In the genomic region with DNA sequence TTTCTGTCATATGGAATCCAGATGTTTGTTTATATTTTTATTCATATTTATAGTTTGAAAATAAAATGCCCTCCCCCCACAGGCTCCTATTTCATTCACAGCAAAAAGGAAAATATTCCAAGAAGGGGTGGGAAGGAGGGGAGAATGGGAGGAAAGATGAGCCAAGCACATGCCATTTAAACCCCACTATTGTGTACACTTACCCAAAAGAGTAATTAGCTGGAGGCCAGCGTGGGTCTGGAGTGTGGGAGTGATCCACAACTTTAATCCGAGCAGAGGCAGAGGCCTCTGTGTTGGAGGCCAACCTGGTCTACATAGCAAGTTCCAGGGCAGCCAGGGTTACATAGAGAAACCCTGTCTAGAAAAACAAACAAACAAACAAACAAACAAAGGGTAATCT, we compare ENCODE assay signal across 15 mouse cellular contexts.
"Had no signal": no experiment of that assay in that cellular context is flagged by ENCODE, and none has a peak within 500 bp of the region (broad histone marks: within the 10 kb centered on the region; RNA-seq: fewer than 3 reads in every experiment).

No protein-coding gene starts in this region.

- H3K27ac ChIP-seq: neural tube, embryonic 15.5 days; stomach, embryonic 15.5 days; stomach, postnatal 0 days had no signal

- H3K9me3 ChIP-seq: neural tube, embryonic 15.5 days; stomach, embryonic 15.5 days had no signal

- H3K4me1 ChIP-seq: neural tube, embryonic 15.5 days; stomach, embryonic 15.5 days had no signal

- H3K9ac ChIP-seq: neural tube, embryonic 15.5 days; stomach, embryonic 15.5 days had no signal

- H3K27me3 ChIP-seq: neural tube, embryonic 15.5 days; stomach, embryonic 15.5 days had no signal

- H3K4me2 ChIP-seq: neural tube, embryonic 15.5 days; stomach, embryonic 15.5 days had no signal

- DNase-seq: retina, postnatal 1 day; right cerebral cortex, adult 18-20 months; right cerebral cortex, postnatal 14 days; right cerebral cortex, postnatal 25 days; right cerebral cortex, postnatal 4 days; spleen, adult 18-20 months; thymus, adult 18-20 months; thymus, adult 2 months; thymus, postnatal 14 days; thymus, postnatal 25 days; thymus, postnatal 36 days; thymus, postnatal 4 days had no signal

- H3K36me3 ChIP-seq: neural tube, embryonic 15.5 days; stomach, embryonic 15.5 days had no signal

- H3K4me3 ChIP-seq: neural tube, embryonic 15.5 days; stomach, embryonic 15.5 days had no signal
